Mouse (Mus musculus) Muller cell, postnatal 12 days (primary cell): ENCODE measurements around the gene U2af2.
A peak's percentile ranks its signal among the peaks of the same experiment; 100 is the strongest.
"Not testable (repeated sequence)": the region's sequence is repeated elsewhere in the genome, so short reads cannot be mapped to it uniquely, and the experiment has no call there.

Experiments used
- DNase-seq: peaks from one replicate; pipeline ENCODE4 v3.0.0-alpha.2; 2015; ENCODE audit errors: inconsistent ontology term

U2af2 gene

GRCm38 (mm10) chr7:5073586-5073985 is 11.6 kb downstream of the U2af2 start:
- DNase-seq, result no peak

- DNase-seq, result no peak
Observed at GRCm38 (mm10) chr7:5074984-5075383, 13.0 kb downstream of the U2af2 start.

- DNase-seq, result no peak
Observed at GRCm38 (mm10) chr7:5076931-5077330, 15.0 kb downstream of the U2af2 start.

GRCm38 (mm10) chr7:5079365-5080009 is 17.5 kb downstream of the U2af2 start:
- not testable (repeated sequence) for DNase-seq

GRCm38 (mm10) chr7:5080010-5080751 is 18.2 kb downstream of the U2af2 start, which contains the start of gene Epn1:
Gene Epn1, plus strand, starts transcription at chr7:5080235.
- DNase-seq, result peak; percentile 95

- peak; percentile 10 for DNase-seq
Observed at GRCm38 (mm10) chr7:5080815-5081214, 18.9 kb downstream of the U2af2 start.

GRCm38 (mm10) chr7:5081241-5081640 is 19.3 kb downstream of the U2af2 start:
- no peak for DNase-seq

GRCm38 (mm10) chr7:5081939-5082338 is 20.0 kb downstream of the U2af2 start:
- no peak for DNase-seq

- DNase-seq, result no peak
Observed at GRCm38 (mm10) chr7:5083325-5084105, 21.6 kb downstream of the U2af2 start.

- no peak for DNase-seq
Observed at GRCm38 (mm10) chr7:5085512-5085911, 23.6 kb downstream of the U2af2 start.

GRCm38 (mm10) chr7:5086921-5087440 is 25.0 kb downstream of the U2af2 start:
- peak; percentile 51 for DNase-seq

- peak; percentile 18 for DNase-seq
Observed at GRCm38 (mm10) chr7:5087886-5088285, 25.9 kb downstream of the U2af2 start.

GRCm38 (mm10) chr7:5089853-5090252 is 27.9 kb downstream of the U2af2 start:
- DNase-seq, result no peak

- DNase-seq, result no peak
Observed at GRCm38 (mm10) chr7:5091008-5091728, 29.2 kb downstream of the U2af2 start.

GRCm38 (mm10) chr7:5092381-5092780 is 30.4 kb downstream of the U2af2 start:
- DNase-seq, result no peak

- DNase-seq, result no peak
Observed at GRCm38 (mm10) chr7:5092831-5093510, 31.0 kb downstream of the U2af2 start.

- DNase-seq, result no peak
Observed at GRCm38 (mm10) chr7:5098769-5099168, 36.8 kb downstream of the U2af2 start.

GRCm38 (mm10) chr7:5099796-5100195 is 37.9 kb downstream of the U2af2 start:
- no peak for DNase-seq

GRCm38 (mm10) chr7:5101066-5101663 is 39.2 kb downstream of the U2af2 start:
- no peak for DNase-seq

- DNase-seq, result no peak
Observed at GRCm38 (mm10) chr7:5102564-5102963, 40.6 kb downstream of the U2af2 start.

GRCm38 (mm10) chr7:5108272-5108671 is 46.3 kb downstream of the U2af2 start:
- DNase-seq, result no peak
